Mouse (Mus musculus) stomach, embryonic 16.5 days (tissue): ENCODE data around the gene Atp2b4. TPM values are rescaled to one million over a fixed set of nuclear protein-coding genes. Genes with fewer than 3 reads are reported as not detected.

Experiments
- ATAC-seq: fragments of 200-750 bp; cut with Nextera tagmentation; 2 replicates; pipeline ENCODE4 v1.8.0; 2017; ENCODE audit warnings: moderate number of reproducible peaks, moderate TSS enrichment; ENCODE audit not compliant: insufficient read depth, low FRiP score
- H3K27ac ChIP-seq: fragments of 300-500 bp; sonication (generic); 2 replicates; pipeline ENCODE4 v1.5.1; 2014; ENCODE audit warnings: low read length
- H3K27me3 ChIP-seq: fragments of 300-500 bp; sonication (generic); 2 replicates; pipeline ENCODE4 v1.6.1; 2014; ENCODE audit warnings: low read length, control low read depth, mixed read lengths; ENCODE audit not compliant: control insufficient read depth, insufficient read depth
- H3K36me3 ChIP-seq: fragments of 300-500 bp; sonication (generic); 2 replicates; pipeline ENCODE4 v1.6.1; 2014; ENCODE audit warnings: low read length; ENCODE audit not compliant: control insufficient read depth, insufficient read depth
- H3K4me1 ChIP-seq: fragments of 300-500 bp; sonication (generic); 2 replicates; pipeline ENCODE4 v1.6.1; 2014; ENCODE audit warnings: low read length, control low read depth, mixed read lengths; ENCODE audit not compliant: control insufficient read depth, insufficient read depth
- H3K4me2 ChIP-seq: fragments of 300-500 bp; sonication (generic); 2 replicates; pipeline ENCODE4 v1.6.1; 2014; ENCODE audit warnings: low read depth, low read length, mixed read lengths
- H3K4me3 ChIP-seq: fragments of 300-500 bp; sonication (generic); replicated peaks from 2 replicates; pipeline ENCODE4 v1.5.1; 2014; ENCODE audit warnings: mild to moderate bottlenecking, low read length
- H3K9ac ChIP-seq: fragments of 300-500 bp; sonication (generic); 2 replicates; pipeline ENCODE4 v1.6.1; 2014; ENCODE audit warnings: low read length
- H3K9me3 ChIP-seq: fragments of 300-500 bp; sonication (generic); replicated peaks from 2 replicates; pipeline ENCODE4 v1.6.1; 2016; ENCODE audit warnings: low read length, control low read depth; ENCODE audit not compliant: control insufficient read depth
- WGBS: fragments of 180-500 bp; shearing (Covaris S2); extraction: QIAGEN DNeasy Blood & Tissue Kit; methylation state at CpG from one replicate; pipeline ENCODE4 v1.1.7; 2014; 5-methylcytosine and 5-hydroxymethylcytosine counted together
- polyA plus RNA-seq: library from polyadenylated mRNA; unstranded; fragments of >200 nt; fragmentation: Nextera tagmentation; extraction: Ambion mirVana; gene quantifications from 2 replicates; pipeline ENCODE4 v1.2.1, GENCODE M21; 2015

Atp2b4 gene
- polyA plus RNA-seq, 1 experiment from 2014 or later = 23.9 TPM

DNA sequence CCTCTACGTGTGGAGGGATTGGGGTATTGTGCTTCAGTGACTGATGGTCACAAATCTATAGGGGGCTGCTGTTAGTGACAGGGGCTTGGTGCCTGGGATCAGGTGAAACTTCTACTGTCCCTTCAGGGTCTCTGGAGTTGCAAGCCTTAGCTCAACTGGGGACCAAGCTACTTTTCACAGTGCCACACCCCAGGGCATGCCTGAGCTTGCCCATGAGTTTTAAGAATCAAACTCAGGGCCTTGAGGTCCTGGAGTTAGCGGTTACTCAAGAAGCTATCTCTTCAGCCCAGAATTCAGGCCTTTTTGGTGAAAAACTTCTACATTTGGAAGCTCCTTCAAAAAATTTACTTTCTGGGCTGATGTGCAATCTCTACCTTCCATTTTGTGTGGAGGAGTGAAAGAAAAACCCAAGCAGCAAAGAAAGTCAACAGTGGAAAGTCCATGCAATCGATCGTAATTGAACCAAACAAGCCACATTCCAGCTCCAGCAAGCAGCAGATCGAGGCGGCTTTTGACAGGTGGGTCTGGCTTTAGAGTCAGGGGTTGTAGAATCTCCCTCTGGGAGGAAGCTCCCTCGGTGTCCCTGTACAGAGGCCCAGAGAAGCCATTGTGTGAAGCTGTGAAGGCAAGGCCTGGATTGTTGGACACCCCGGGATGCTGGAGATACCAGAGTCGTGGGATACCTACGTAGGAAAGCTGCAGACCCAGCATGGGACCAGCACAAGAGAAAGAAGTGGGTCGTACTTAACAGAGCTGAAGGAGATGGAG lies 136.5 kb downstream of the Atp2b4 start:
- H3K4me1 ChIP-seq = peaks cover 14% of the 10 kb centered on the region
- no peak overlapping the region for H3K4me3 ChIP-seq
- peak overlapping the region; percentile 68 for H3K27ac ChIP-seq
- WGBS = 60% methylated on average over 11 of the region's 11 CpGs
- 0 out of 2 replicates have a peak overlapping the region, but pooled peaks have one; percentile 3 for H3K9ac ChIP-seq
- no peaks in the 10 kb centered on the region for H3K36me3 ChIP-seq
- ATAC-seq = no peak
- H3K9me3 ChIP-seq = no peaks in the 10 kb centered on the region
- no peak overlapping the region for H3K4me2 ChIP-seq
- H3K27me3 ChIP-seq = no peaks in the 10 kb centered on the region

DNA sequence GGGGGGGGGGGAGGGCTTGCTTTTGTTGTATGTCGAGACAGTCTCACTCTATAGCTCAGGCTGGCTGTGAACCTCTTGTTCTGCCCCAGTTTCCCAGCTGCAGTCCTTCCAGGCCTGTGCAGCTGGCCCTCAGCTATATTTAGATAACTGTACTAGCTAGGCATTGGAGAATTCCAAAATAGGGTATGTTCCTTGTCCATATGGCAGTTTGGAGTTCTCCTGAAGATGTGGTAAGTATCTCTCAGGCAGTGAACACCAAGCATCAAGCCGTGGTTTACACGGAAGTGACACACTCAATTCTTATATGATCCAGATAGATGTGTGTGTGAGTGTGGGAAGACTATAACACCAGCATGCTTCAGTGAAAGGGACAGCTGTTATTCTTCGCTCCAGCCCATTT lies 137.4 kb downstream of the Atp2b4 start:
- Histone ChIP-seq H3K9me3 (no peaks in the 10 kb centered on the region), H3K27me3 (no peaks in the 10 kb centered on the region), H3K4me1 (peaks cover 23% of the 10 kb centered on the region), H3K4me3 (no peak overlapping the region), H3K9ac (no peak overlapping the region), H3K27ac (peak overlapping the region; percentile 68), H3K4me2 (no peak overlapping the region), H3K36me3 (no peaks in the 10 kb centered on the region)
- WGBS = 40% methylated on average over 4 of the region's 4 CpGs
- 0 out of 2 replicates have a peak, but pooled peaks have one; percentile 21 for ATAC-seq

DNA sequence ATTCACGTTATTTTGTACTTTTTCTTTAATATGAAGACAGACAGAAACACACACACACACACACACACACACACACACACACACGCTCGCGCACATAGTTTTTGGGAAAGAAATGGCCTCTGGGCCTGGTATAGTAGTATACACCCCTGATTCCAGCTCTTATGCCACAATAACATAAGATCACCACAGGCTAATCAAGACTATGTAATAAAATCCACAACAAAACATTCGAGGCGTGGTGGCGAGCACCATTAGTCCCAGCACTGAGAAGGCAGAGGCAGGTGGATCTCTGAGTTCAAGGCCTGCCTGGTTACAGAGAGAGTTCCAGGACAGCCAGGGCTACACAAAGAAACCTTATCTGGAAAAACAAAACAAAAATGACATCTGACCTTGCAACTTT lies 137.9 kb downstream of the Atp2b4 start:
- H3K4me2 ChIP-seq = no peak overlapping the region
- peak overlapping the region; percentile 68 for H3K27ac ChIP-seq
- no peaks in the 10 kb centered on the region for H3K27me3 ChIP-seq
- no peak overlapping the region for H3K9ac ChIP-seq
- 0 out of 2 replicates have a peak, but pooled peaks cover under 1% of the 10 kb centered on the region for H3K36me3 ChIP-seq
- 94% methylated on average over 7 of the region's 7 CpGs for WGBS
- ATAC-seq = no peak
- H3K4me3 ChIP-seq = no peak overlapping the region
- H3K9me3 ChIP-seq = no peaks in the 10 kb centered on the region
- H3K4me1 ChIP-seq = peaks cover 28% of the 10 kb centered on the region

DNA sequence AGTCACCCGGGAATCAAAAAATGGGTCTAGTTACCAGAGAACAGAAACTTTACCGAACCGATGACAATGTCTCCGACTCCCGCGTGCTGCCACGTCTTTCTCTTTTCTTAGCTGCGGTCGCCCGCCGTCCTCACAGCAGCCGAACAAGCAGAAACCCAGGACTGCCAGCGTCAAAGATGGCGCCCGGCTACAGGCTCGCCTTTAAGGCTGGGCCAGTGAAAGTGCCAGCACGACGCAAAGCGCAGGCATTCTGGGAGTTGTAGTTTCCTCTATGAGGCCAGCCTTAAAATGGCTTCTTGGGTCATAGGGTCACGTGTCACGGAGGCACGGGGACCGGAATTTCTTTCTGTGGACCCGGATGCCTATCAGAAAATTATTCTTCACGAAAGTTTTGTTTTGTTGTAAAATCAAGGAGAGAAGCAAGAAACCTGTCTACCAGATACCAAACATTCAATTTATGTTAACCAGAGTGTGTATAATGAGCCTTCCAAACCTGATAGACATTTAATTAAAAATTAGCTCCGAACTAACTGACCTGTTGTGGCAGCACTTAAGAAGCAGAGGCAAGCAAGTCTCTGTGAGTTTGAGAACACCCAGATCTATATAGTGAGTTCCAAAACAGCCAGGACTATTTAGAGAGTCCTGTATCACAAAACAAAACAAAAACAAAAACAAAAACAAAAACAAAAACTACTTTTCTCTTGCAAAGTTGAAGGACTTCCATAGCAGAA lies 139.5 kb downstream of the Atp2b4 start, which contains the start of gene Gm38394:
Gene Gm38394, minus strand, starts transcription at position 116 of the 731 bp plus-strand sequence.
- Histone ChIP-seq H3K36me3 (peaks cover 8% of the 10 kb centered on the region; the same call in 1 of the 2 replicates), H3K4me2 (peak within 1 kb of the TSS; percentile 75), H3K9me3 (no peaks in the 10 kb centered on the region), H3K4me1 (peaks cover 41% of the 10 kb centered on the region), H3K27me3 (no peaks in the 10 kb centered on the region), H3K9ac (peak within 1 kb of the TSS; percentile 95), H3K27ac (peak within 1 kb of the TSS; percentile 95), H3K4me3 (peak within 1 kb of the TSS; percentile 58)
- peak; percentile 98 for ATAC-seq
- WGBS = 2% methylated on average over 26 of the region's 26 CpGs

DNA sequence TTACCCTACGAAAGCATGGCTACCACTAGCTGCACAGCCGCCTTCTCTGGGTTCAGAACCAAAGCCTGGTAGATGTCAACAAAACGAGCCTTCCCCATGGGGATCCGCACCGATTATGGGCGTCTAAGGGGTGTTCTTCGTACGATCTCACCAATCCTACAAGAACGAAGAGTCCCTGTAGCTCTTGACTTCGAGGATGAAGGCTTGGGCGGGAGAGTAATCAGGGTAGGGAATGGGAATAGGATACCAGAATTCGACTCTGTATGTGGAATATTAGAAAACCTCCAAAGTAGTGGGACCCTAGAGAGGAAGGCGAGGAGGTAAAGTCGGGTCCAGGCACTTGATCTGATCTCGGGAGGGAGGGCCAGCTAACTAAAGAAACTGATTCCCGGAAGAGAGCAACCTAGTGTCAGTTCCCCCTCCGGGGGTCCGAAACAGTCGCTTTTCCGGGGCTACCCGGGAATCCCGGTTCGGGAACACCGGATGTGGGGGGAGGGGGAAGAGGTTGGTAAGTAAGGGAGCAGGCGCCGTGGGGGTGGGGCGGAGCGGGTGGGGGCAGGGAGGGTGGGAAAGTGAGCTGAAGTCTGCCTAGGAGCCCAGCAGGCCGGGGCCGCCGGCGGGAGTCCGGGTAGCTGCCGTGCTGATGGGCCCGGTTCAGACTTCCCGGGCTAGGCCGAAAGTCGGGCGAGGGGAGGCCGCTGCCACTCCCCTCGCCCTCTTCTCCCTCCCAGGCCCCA lies 140.2 kb downstream of the Atp2b4 start, which contains the start of gene Zbed6:
Gene Zbed6, minus strand, starts transcription at position 420 of the 737 bp plus-strand sequence.
- H3K4me1 ChIP-seq = peaks cover 41% of the 10 kb centered on the region
- peak within 1 kb of the TSS; percentile 58 for H3K4me3 ChIP-seq
- WGBS = under 1% methylated on average over 41 of the region's 41 CpGs
- H3K36me3 ChIP-seq = peaks cover 8% of the 10 kb centered on the region; the same call in 1 of the 2 replicates
- peak within 1 kb of the TSS; percentile 95 for H3K27ac ChIP-seq
- H3K4me2 ChIP-seq = peak within 1 kb of the TSS; percentile 75
- ATAC-seq = peak; percentile 80
- H3K27me3 ChIP-seq = no peaks in the 10 kb centered on the region
- peak within 1 kb of the TSS; percentile 95 for H3K9ac ChIP-seq
- no peaks in the 10 kb centered on the region for H3K9me3 ChIP-seq

DNA sequence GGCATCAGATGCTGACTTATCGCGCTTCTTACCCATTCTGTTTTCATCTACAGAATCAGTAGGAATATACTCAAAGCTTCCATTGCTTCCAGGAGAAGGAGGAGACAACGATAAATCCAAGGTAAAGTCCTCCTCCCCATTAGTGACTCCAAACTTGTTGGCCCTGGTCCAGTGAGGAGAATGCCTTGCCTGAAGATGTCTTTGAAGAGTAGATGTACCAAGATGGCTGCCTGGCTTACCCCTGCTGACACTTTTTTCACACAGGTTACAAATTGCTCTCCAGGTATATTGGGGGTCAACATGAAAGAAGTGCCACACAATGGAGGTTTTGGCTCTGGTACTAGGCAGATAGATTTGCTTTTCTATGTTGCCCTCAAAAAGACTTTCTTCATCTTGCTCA lies 142.0 kb downstream of the Atp2b4 start:
- Histone ChIP-seq H3K4me2 (peak overlapping the region; percentile 16; the same call in 1 of the 2 replicates), H3K9me3 (no peaks in the 10 kb centered on the region), H3K36me3 (peaks cover 9% of the 10 kb centered on the region), H3K4me3 (no peak overlapping the region), H3K4me1 (peaks cover 40% of the 10 kb centered on the region), H3K27me3 (no peaks in the 10 kb centered on the region), H3K9ac (no peak overlapping the region), H3K27ac (no peak overlapping the region)
- WGBS = 74% methylated on average over 3 of the region's 3 CpGs
- no peak for ATAC-seq

DNA sequence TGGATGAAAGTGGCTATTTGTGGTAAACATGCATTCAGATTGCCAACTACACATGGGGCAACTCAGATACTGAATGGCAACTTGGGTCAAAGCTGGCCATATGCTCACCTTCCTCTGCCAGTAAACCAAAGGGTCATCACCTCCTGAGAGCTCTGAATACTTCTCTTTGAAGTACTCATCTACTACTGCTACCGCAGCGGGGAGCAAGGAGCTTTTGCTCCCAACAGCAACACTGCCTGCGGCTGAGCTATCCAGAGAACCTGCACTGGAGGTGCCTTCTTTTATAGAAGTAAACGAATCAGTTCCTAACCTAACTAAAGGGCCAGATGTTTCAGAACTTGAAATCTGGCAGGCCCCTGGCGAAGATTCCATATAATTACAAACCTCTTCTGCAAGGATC lies 144.0 kb downstream of the Atp2b4 start:
- Histone ChIP-seq H3K9me3 (no peaks in the 10 kb centered on the region), H3K4me3 (peak overlapping the region; percentile 6; the same call in 1 of the 2 replicates), H3K27ac (no peak overlapping the region; the same call in 1 of the 2 replicates), H3K4me2 (peak overlapping the region; percentile 30), H3K27me3 (no peaks in the 10 kb centered on the region), H3K9ac (peak overlapping the region; percentile 31; the same call in 1 of the 2 replicates), H3K36me3 (peaks cover 12% of the 10 kb centered on the region), H3K4me1 (peaks cover 39% of the 10 kb centered on the region)
- no peak for ATAC-seq
- 43% methylated on average over 5 of the region's 5 CpGs for WGBS

DNA sequence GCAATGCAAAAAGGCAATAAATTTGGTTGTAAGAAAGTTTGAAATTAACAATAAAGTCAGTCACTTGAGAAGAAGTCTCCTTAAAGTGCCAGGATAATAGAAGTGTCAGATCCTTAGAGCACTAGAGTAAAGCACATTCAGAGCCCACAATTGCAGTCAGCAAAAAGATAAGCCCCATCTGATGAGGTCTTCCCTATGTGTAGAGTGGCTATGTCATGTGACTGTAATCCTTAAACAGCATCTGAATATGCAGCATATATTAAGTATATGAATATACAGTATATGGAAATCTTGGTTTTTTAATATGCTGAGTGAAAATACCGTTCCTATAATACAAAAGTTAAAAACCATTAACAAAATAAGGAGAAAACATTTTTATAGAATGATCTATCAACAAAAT lies 147.8 kb downstream of the Atp2b4 start:
- no peaks in the 10 kb centered on the region for H3K9me3 ChIP-seq
- H3K9ac ChIP-seq = no peak overlapping the region
- peaks cover 20% of the 10 kb centered on the region for H3K4me1 ChIP-seq
- peaks cover 12% of the 10 kb centered on the region for H3K36me3 ChIP-seq
- no peak overlapping the region for H3K27ac ChIP-seq
- H3K4me3 ChIP-seq = no peak overlapping the region
- H3K4me2 ChIP-seq = no peak overlapping the region
- no peak for ATAC-seq
- H3K27me3 ChIP-seq = no peaks in the 10 kb centered on the region
- 94% methylated on average over 1 of the region's 1 CpGs for WGBS
